Mouse (Mus musculus): Measurements from ENCODE around the gene Trnp1. TPM values are rescaled to one million over a fixed set of nuclear protein-coding genes. Genes with fewer than 3 reads are reported as not detected.
A peak's percentile ranks its signal among the peaks of the same experiment; 100 is the strongest.

Gene Trnp1
- total and polyA plus RNA-seq, 3 experiments, result 1.6 TPM; not detected in 1

DNA sequence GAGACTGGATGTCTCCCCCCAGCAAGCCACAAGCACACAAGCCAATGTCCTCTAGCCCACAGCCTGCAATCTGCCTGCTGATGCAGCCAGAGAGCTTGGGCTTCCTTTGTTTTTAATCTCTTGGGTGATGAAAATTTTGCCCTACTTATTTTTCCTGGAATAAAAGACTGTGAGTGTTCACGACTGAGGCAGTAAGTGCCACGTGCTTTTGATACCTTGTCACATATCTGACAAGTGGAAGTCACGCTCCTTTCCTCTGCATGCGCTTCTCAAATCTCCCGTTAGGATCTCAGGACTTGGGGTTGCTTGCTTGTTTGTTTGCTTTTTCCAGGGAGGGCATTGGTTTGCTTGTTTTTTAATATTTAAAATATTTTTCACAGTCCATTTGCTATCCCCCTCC lies 6.0 kb upstream of the Trnp1 start (continued):
- TF ChIP-seq BHLHE40 (IDR thresholded peaks at IDR 0.05; ENCODE audit: borderline replicate concordance, low read depth, low read length), result peak; percentile 49; the same call in 1 of the 2 replicates

DNA sequence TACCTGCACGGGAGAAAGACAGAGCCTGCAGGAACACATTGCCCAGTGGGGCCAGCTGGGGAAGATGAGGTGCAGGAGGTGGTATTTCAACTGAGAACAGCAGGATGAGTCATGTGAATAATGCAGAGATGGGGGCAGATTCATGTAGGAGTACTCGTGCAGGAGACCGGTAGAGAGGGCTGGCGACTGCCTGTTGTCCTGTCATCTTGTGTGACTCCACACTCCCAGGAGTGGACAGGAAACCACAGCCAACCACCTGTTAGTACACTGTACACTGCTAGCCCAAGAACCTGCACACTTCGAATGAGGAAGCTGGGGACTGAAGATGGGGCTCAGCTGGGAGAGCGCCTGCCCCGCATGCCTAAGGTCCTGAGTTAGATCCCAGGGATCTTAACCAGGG lies 3.2 kb upstream of the Trnp1 start:
- no peaks in the 10 kb centered on the region; a peak in 2 of 4 replicates for H3K27me3 ChIP-seq (ENCODE audit: control insufficient read depth in 1 of 2, insufficient read depth in 2 of 2, low read length in 2 of 2)
- TF ChIP-seq MYB (IDR thresholded peaks at IDR 0.05; ENCODE audit: low read depth, low read length), result no peak
- peak; percentile 41; the same call in 1 of the 2 replicates for TF ChIP-seq ETS1 (IDR thresholded peaks at IDR 0.05; ENCODE audit: low read depth, low read length)
- no peak overlapping the region for H3K27ac ChIP-seq (ENCODE audit: control insufficient read depth, low read depth, low read length)
- DNase-seq (ENCODE audit: low read depth, low spot score), result peak; percentile 59
- H3K79me2 ChIP-seq (ENCODE audit: control insufficient read depth, insufficient read depth, low read length, poor library complexity), result no peaks in the 10 kb centered on the region
- H3K4me3 ChIP-seq (ENCODE audit: control insufficient read depth in 1 of 2, insufficient read depth in 1 of 2, low read depth in 2 of 2, low read length in 2 of 2), result no peak overlapping the region
- peaks cover 18 to 30% of the 10 kb centered on the region in 2 experiments for H3K4me1 ChIP-seq (ENCODE audit: control insufficient read depth in 1 of 2, insufficient read depth in 2 of 2, low read length in 2 of 2)
- no peak overlapping the region for H3K9ac ChIP-seq (ENCODE audit: control insufficient read depth, low read depth, low read length, poor library complexity, severe bottlenecking)
- peaks cover 0 to 23% of the 10 kb centered on the region in 2 experiments; a peak in 2 of 4 replicates for H3K36me3 ChIP-seq (ENCODE audit: control insufficient read depth in 1 of 2, insufficient read depth in 2 of 2, low read length in 2 of 2)
- no peaks in the 10 kb centered on the region for H3K9me3 ChIP-seq (replicated peaks; ENCODE audit: insufficient read depth, low read length)

DNA sequence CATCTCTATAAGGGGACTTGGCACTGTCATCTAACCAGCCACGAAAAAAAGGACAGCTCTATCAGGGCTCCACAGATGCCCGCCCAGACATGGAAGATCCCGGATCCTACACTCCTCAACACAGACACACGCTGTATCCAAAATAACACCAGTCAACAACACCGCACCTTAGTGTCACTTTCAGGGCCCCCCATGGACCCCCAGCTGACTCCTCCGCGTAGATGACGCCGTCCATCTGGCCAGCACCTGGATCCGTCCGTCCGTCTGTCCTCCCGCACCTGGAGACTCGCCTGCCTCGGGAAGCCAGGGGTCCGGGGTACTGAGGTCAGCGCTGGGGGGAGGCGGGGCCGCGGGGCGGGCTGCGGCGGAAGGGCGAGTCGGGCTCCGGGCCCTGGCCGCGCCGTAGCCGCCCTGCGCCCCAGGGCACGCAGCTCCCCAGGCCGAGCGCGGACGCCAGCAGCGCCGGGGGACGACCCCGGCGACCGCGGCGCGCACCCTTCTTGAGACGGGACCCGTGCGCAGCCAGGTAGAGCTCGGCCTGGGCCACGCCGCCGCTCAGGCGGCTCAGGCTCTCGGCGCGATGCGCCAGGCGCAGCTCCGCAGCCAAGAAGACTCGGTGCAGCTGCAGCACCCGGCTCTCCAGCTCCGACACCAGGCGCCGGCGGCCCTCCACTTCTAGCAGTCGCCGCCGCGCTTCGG lies 740 bp downstream of the Trnp1 start:
- H3K9me3 ChIP-seq (replicated peaks; ENCODE audit: insufficient read depth, low read length), result no peaks in the 10 kb centered on the region
- TF ChIP-seq MAFK (IDR thresholded peaks at IDR 0.05; ENCODE audit: borderline replicate concordance, low read depth, low read length) (no peak), MYC (IDR thresholded peaks at IDR 0.05; ENCODE audit: low read depth, low read length) (no peak), EP300 (IDR thresholded peaks at IDR 0.05; ENCODE audit: low read depth in 1 of 2, low read length in 2 of 2) (no peak)
- H3K79me2 ChIP-seq (ENCODE audit: control insufficient read depth, insufficient read depth, low read length, poor library complexity), result no peaks in the 10 kb centered on the region; the same call in 1 of the 2 replicates
- H3K9ac ChIP-seq (ENCODE audit: control insufficient read depth, low read depth, low read length, poor library complexity, severe bottlenecking), result peak overlapping the region; percentile 50; the same call in 1 of the 2 replicates
- H3K4me3 ChIP-seq (ENCODE audit: control insufficient read depth in 1 of 2, insufficient read depth in 1 of 2, low read depth in 2 of 2, low read length in 2 of 2), result peak overlapping the region; percentile 43 to 61; a peak in 3 of 4 replicates
- no peaks in the 10 kb centered on the region; a peak in 2 of 4 replicates for H3K27me3 ChIP-seq (ENCODE audit: control insufficient read depth in 1 of 2, insufficient read depth in 2 of 2, low read length in 2 of 2)
- peaks cover 0 to 2% of the 10 kb centered on the region in 2 experiments; a peak in 1 of 4 replicates for H3K36me3 ChIP-seq (ENCODE audit: control insufficient read depth in 1 of 2, insufficient read depth in 2 of 2, low read length in 2 of 2)
- H3K4me1 ChIP-seq (ENCODE audit: control insufficient read depth in 1 of 2, insufficient read depth in 2 of 2, low read length in 2 of 2), result peaks cover 3 to 9% of the 10 kb centered on the region in 2 experiments; a peak in 3 of 4 replicates
- no peak overlapping the region for H3K27ac ChIP-seq (ENCODE audit: control insufficient read depth, low read depth, low read length)
- DNase-seq (ENCODE audit: low read depth, low spot score), result no peak

DNA sequence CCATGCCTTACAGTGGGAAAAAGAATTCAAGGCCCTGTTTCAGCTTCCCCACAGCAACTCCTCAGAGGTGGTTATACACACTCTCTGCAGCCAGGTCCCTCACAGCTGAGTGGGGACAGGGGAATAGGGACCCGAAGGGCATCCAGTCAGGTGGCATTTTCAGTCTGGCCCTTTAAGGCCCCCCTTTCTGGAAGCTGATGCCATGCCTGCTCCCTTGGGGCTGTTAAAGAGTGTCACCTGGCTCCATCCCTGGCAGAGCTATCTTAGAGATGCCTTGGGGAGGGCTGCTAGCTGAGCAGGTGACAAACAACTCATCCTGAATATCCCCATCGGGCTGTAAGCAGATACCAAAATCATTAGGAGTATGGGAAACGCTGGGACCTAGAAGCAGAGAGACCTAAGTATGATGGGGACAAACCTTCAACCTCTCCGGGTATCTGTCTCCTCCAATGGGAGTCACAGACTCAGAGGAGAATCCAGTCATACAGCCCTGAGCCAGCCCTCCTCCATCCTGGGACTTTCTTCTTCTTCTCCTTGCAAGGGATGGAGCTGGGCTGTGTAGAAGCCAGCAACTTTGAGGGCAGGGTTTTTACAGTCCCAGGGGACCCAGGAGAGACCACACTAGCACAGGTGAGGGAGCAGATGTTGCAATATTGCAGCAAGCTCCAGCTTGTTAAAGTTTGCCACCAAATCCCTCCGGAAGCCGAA lies 1.5 kb downstream of the Trnp1 start:
- Histone ChIP-seq H3K4me1 (ENCODE audit: control insufficient read depth in 1 of 2, insufficient read depth in 2 of 2, low read length in 2 of 2) (peaks cover 1 to 9% of the 10 kb centered on the region in 2 experiments; a peak in 3 of 4 replicates), H3K9me3 (replicated peaks; ENCODE audit: insufficient read depth, low read length) (no peaks in the 10 kb centered on the region), H3K36me3 (ENCODE audit: control insufficient read depth in 1 of 2, insufficient read depth in 2 of 2, low read length in 2 of 2) (peaks cover 0 to 2% of the 10 kb centered on the region in 2 experiments; a peak in 1 of 4 replicates), H3K79me2 (ENCODE audit: control insufficient read depth, insufficient read depth, low read length, poor library complexity) (no peaks in the 10 kb centered on the region; the same call in 1 of the 2 replicates), H3K27ac (ENCODE audit: control insufficient read depth, low read depth, low read length) (no peak overlapping the region), H3K9ac (ENCODE audit: control insufficient read depth, low read depth, low read length, poor library complexity, severe bottlenecking) (no peak overlapping the region), H3K4me3 (ENCODE audit: control insufficient read depth in 1 of 2, insufficient read depth in 1 of 2, low read depth in 2 of 2, low read length in 2 of 2) (peak overlapping the region in 1 of 2 experiments; percentile 43; a peak in 1 of 4 replicates), H3K27me3 (ENCODE audit: control insufficient read depth in 1 of 2, insufficient read depth in 2 of 2, low read length in 2 of 2) (no peaks in the 10 kb centered on the region; a peak in 2 of 4 replicates)
- DNase-seq (ENCODE audit: low read depth, low spot score), result no peak
- TF ChIP-seq MXI1 (IDR thresholded peaks at IDR 0.05; ENCODE audit: low read depth, low read length) (no peak), MAFK (IDR thresholded peaks at IDR 0.05; ENCODE audit: borderline replicate concordance, low read depth, low read length) (no peak), BHLHE40 (IDR thresholded peaks at IDR 0.05; ENCODE audit: borderline replicate concordance, low read depth, low read length) (no peak)

Data from MEL (cell line).